Mouse (Mus musculus) heart, embryonic 14.5 days (tissue): ENCODE data around the gene Grik4. TPM values are rescaled to one million over a fixed set of nuclear protein-coding genes. Genes with fewer than 3 reads are reported as not detected.

ENCODE experiments used
- ATAC-seq: fragments of 200-750 bp; cut with Nextera tagmentation; 2 replicates; pipeline ENCODE4 v1.8.0; 2017; ENCODE audit warnings: low read depth, moderate TSS enrichment; ENCODE audit not compliant: insufficient number of reproducible peaks, insufficient read depth, low FRiP score
- H3K27ac ChIP-seq, 2 experiments: fragments of 200-500 bp in 1 of 2; fragments of 300-500 bp in 1 of 2; sonication (generic) in 1 of 2; replicated peaks in 1 of 2; 2 replicates each; pipeline ENCODE4 v1.5.1; 2012 to 2014; ENCODE audit warnings: low read depth in 2 of 2, low read length in 2 of 2, control low read depth in 1 of 2, mild to moderate bottlenecking in 1 of 2, mixed read lengths in 1 of 2; ENCODE audit not compliant: control insufficient read depth in 1 of 2, insufficient read depth in 1 of 2
- H3K27me3 ChIP-seq: fragments of 300-500 bp; sonication (generic); 2 replicates; pipeline ENCODE4 v1.6.1; 2014; ENCODE audit warnings: mild to moderate bottlenecking, low read length, control low read depth; ENCODE audit not compliant: control insufficient read depth, insufficient read depth
- H3K36me3 ChIP-seq: fragments of 300-500 bp; sonication (generic); 2 replicates; pipeline ENCODE4 v1.6.1; 2014; ENCODE audit warnings: mild to moderate bottlenecking, control low read depth, low read length, mixed read lengths; ENCODE audit not compliant: control insufficient read depth, insufficient read depth
- H3K4me1 ChIP-seq, 2 experiments: fragments of 200-500 bp in 1 of 2; fragments of 300-500 bp in 1 of 2; sonication (generic) in 1 of 2; 2 replicates each; pipeline ENCODE4 v1.6.1; 2012 to 2014; ENCODE audit warnings: low read length in 2 of 2, control low read depth in 1 of 2, mixed read lengths in 1 of 2; ENCODE audit not compliant: control insufficient read depth in 2 of 2, insufficient read depth in 2 of 2
- H3K4me2 ChIP-seq: fragments of 300-500 bp; sonication (generic); 2 replicates; pipeline ENCODE4 v1.6.1; 2014; ENCODE audit warnings: mild to moderate bottlenecking, low read length
- H3K4me3 ChIP-seq, 2 experiments: fragments of 200-500 bp in 1 of 2; fragments of 300-500 bp in 1 of 2; sonication (generic) in 1 of 2; 2 replicates each; pipeline ENCODE4 v1.5.1; 2012 to 2014; ENCODE audit warnings: low read length in 2 of 2, mild to moderate bottlenecking in 2 of 2, control low read depth in 1 of 2, low read depth in 1 of 2, moderate library complexity in 1 of 2; ENCODE audit not compliant: control insufficient read depth in 1 of 2, insufficient read depth in 1 of 2
- H3K9ac ChIP-seq: fragments of 300-500 bp; sonication (generic); 2 replicates; pipeline ENCODE4 v1.6.1; 2014; ENCODE audit warnings: mild to moderate bottlenecking, low read length
- H3K9me3 ChIP-seq: fragments of 300-500 bp; sonication (generic); 2 replicates; pipeline ENCODE4 v1.6.1; 2016; ENCODE audit warnings: low read length, control low read depth; ENCODE audit not compliant: control insufficient read depth
- WGBS: fragments of 180-500 bp; shearing (Covaris S2); extraction: QIAGEN DNeasy Blood & Tissue Kit; methylation state at CpG from one replicate; pipeline ENCODE4 v1.1.7; 2014; 5-methylcytosine and 5-hydroxymethylcytosine counted together
- polyA plus RNA-seq: library from polyadenylated mRNA; unstranded; fragments of >200 nt; fragmentation: Nextera tagmentation; extraction: Ambion mirVana; gene quantifications from 2 replicates; pipeline ENCODE4 v1.2.1, GENCODE M21; 2014

The Grik4 gene
- polyA plus RNA-seq, 1 experiment from 2014 or later, result 0.09 TPM

- no peaks in the 10 kb centered on the region for H3K9me3 ChIP-seq
- ATAC-seq, result no peak
- H3K27me3 ChIP-seq, result peaks cover 19% of the 10 kb centered on the region
- no peaks in the 10 kb centered on the region for H3K36me3 ChIP-seq
- WGBS, result 60% methylated on average over 4 of the region's 4 CpGs
- H3K9ac ChIP-seq, result no peak overlapping the region
- 0 out of 4 replicates have a peak, but pooled peaks cover 0 to 2% of the 10 kb centered on the region in 2 experiments for H3K4me1 ChIP-seq
- H3K4me3 ChIP-seq, result no peak overlapping the region
- no peak overlapping the region for H3K4me2 ChIP-seq
- H3K27ac ChIP-seq, result no peak overlapping the region
Observed at GRCm38 (mm10) chr9:42512312-42512711, 432.0 kb downstream of the Grik4 start.

GRCm38 (mm10) chr9:42508235-42508634 lies 436.1 kb downstream of the Grik4 start:
- Histone ChIP-seq H3K4me3 (no peak overlapping the region), H3K9me3 (no peaks in the 10 kb centered on the region), H3K27me3 (no peaks in the 10 kb centered on the region), H3K27ac (no peak overlapping the region), H3K4me1 (no peaks in the 10 kb centered on the region), H3K4me2 (no peak overlapping the region), H3K36me3 (no peaks in the 10 kb centered on the region), H3K9ac (no peak overlapping the region)
- 68% methylated on average over 7 of the region's 7 CpGs for WGBS
- ATAC-seq, result no peak

GRCm38 (mm10) chr9:42507709-42508108 lies 436.6 kb downstream of the Grik4 start, which contains the start of gene Tbcel:
Gene Tbcel (minus strand): TSS chr9:42507809.
- no peak within 1 kb of the TSS for H3K27ac ChIP-seq
- no peaks in the 10 kb centered on the region for H3K36me3 ChIP-seq
- H3K4me1 ChIP-seq, result no peaks in the 10 kb centered on the region
- no peak within 1 kb of the TSS for H3K4me2 ChIP-seq
- no peak within 1 kb of the TSS for H3K9ac ChIP-seq
- no peaks in the 10 kb centered on the region for H3K27me3 ChIP-seq
- ATAC-seq, result no peak
- no peak within 1 kb of the TSS for H3K4me3 ChIP-seq
- H3K9me3 ChIP-seq, result no peaks in the 10 kb centered on the region
- 81% methylated on average over 6 of the region's 6 CpGs for WGBS

- ATAC-seq, result no peak
- Histone ChIP-seq H3K9ac (no peak overlapping the region), H3K4me3 (no peak overlapping the region), H3K36me3 (no peaks in the 10 kb centered on the region), H3K4me1 (no peaks in the 10 kb centered on the region), H3K9me3 (no peaks in the 10 kb centered on the region), H3K27me3 (no peaks in the 10 kb centered on the region), H3K4me2 (no peak overlapping the region), H3K27ac (no peak overlapping the region)
- 59% methylated on average over 1 of the region's 1 CpGs for WGBS
Observed at GRCm38 (mm10) chr9:42507022-42507421, 437.3 kb downstream of the Grik4 start.

- no peaks in the 10 kb centered on the region for H3K4me1 ChIP-seq
- H3K36me3 ChIP-seq, result no peaks in the 10 kb centered on the region
- no peak for ATAC-seq
- WGBS, result 83% methylated on average over 3 of the region's 3 CpGs
- no peak overlapping the region for H3K9ac ChIP-seq
- H3K27ac ChIP-seq, result no peak overlapping the region
- H3K4me3 ChIP-seq, result no peak overlapping the region
- H3K27me3 ChIP-seq, result no peaks in the 10 kb centered on the region
- H3K4me2 ChIP-seq, result no peak overlapping the region
- no peaks in the 10 kb centered on the region for H3K9me3 ChIP-seq
Observed at GRCm38 (mm10) chr9:42504971-42505510, 439.3 kb downstream of the Grik4 start.

GRCm38 (mm10) chr9:42504559-42504958 lies 439.7 kb downstream of the Grik4 start:
- no peak overlapping the region for H3K4me2 ChIP-seq
- no peaks in the 10 kb centered on the region for H3K4me1 ChIP-seq
- no peaks in the 10 kb centered on the region for H3K27me3 ChIP-seq
- H3K27ac ChIP-seq, result no peak overlapping the region
- H3K9ac ChIP-seq, result no peak overlapping the region
- 83% methylated on average over 11 of the region's 11 CpGs for WGBS
- no peak overlapping the region for H3K4me3 ChIP-seq
- no peaks in the 10 kb centered on the region for H3K9me3 ChIP-seq
- no peak for ATAC-seq
- no peaks in the 10 kb centered on the region for H3K36me3 ChIP-seq

GRCm38 (mm10) chr9:42503709-42504108 lies 440.6 kb downstream of the Grik4 start:
- 80% methylated on average over 4 of the region's 4 CpGs for WGBS
- H3K36me3 ChIP-seq, result no peaks in the 10 kb centered on the region
- no peaks in the 10 kb centered on the region for H3K4me1 ChIP-seq
- H3K4me2 ChIP-seq, result no peak overlapping the region
- H3K27me3 ChIP-seq, result no peaks in the 10 kb centered on the region
- no peak overlapping the region for H3K4me3 ChIP-seq
- ATAC-seq, result no peak
- no peak overlapping the region for H3K27ac ChIP-seq
- no peaks in the 10 kb centered on the region for H3K9me3 ChIP-seq
- no peak overlapping the region for H3K9ac ChIP-seq

- no peak overlapping the region for H3K4me2 ChIP-seq
- no peaks in the 10 kb centered on the region for H3K4me1 ChIP-seq
- no peaks in the 10 kb centered on the region for H3K36me3 ChIP-seq
- H3K9me3 ChIP-seq, result 0 out of 2 replicates have a peak, but pooled peaks cover 7% of the 10 kb centered on the region
- H3K4me3 ChIP-seq, result no peak overlapping the region
- no peaks in the 10 kb centered on the region; the same call in 1 of the 2 replicates for H3K27me3 ChIP-seq
- no peak for ATAC-seq
- WGBS, result 48% methylated on average over 2 of the region's 2 CpGs
- no peak overlapping the region for H3K27ac ChIP-seq
- H3K9ac ChIP-seq, result no peak overlapping the region
Observed at GRCm38 (mm10) chr9:42496296-42496695, 448.0 kb downstream of the Grik4 start.
